Mouse (Mus musculus) ES-E14 (cell line): ENCODE measurements around the gene Pgap2.

Source experiments
- CHD2 ChIP-seq: IDR thresholded peaks from 2 replicates; pipeline ENCODE4 v1.6.1; 2014; ENCODE audit warnings: mild to moderate bottlenecking, low read depth, low read length, inconsistent platforms
- HCFC1 ChIP-seq: IDR thresholded peaks from 2 replicates; pipeline ENCODE4 v1.6.1; 2012; ENCODE audit warnings: low read length, inconsistent platforms, borderline replicate concordance; ENCODE audit not compliant: insufficient read depth
- MAFK ChIP-seq: IDR thresholded peaks from 2 replicates; pipeline ENCODE4 v1.6.1; 2014; ENCODE audit warnings: mild to moderate bottlenecking, low read depth, low read length, inconsistent platforms; ENCODE audit not compliant: insufficient read depth
- ZC3H11A ChIP-seq: IDR thresholded peaks from 2 replicates; pipeline ENCODE4 v1.6.1; 2012; ENCODE audit warnings: low read depth, mild to moderate bottlenecking, inconsistent platforms, low read length, borderline replicate concordance
- ZNF384 ChIP-seq: IDR thresholded peaks from 2 replicates; pipeline ENCODE4 v1.6.1; 2012; ENCODE audit warnings: low read depth, low read length, inconsistent platforms

DNA sequence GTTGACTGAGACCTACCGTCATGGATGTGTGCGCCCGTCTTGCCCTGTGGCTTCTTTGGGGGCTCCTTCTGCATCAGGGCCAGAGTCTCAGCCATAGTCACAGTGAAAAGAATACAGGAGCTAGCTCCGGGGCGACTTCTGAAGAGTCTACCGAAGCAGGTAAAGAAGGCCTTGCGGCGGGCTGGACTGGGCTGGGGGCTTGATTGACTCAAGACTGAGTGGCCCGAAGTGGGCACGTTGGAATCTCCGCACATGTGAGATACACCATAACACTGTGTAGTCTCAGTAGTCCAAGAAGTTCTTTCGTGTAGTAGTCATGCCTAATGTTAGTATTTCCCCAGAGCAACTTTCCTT, 58.4 kb downstream of the Pgap2 start:
- no peak for TF ChIP-seq MAFK
- no peak for TF ChIP-seq HCFC1
- TF ChIP-seq ZNF384: no peak
- no peak for TF ChIP-seq ZC3H11A
- TF ChIP-seq CHD2: no peak
